Mouse (Mus musculus) liver, adult 10 weeks (tissue): Measurements from ENCODE around the gene Gipc3. TPM values are rescaled to one million over a fixed set of nuclear protein-coding genes. Genes with fewer than 3 reads are reported as not detected.

Experiments
- polyA plus RNA-seq: library from polyadenylated mRNA; stranded (reverse); fragments of 350-450 nt; fragmentation: Illumina TruSeq; extraction: RNeasy Lipid Tissue Mini Kit (QIAGEN cat#74804); gene quantifications from one replicate; pipeline ENCODE4 v1.2.3, GENCODE M21; 2014; ENCODE audit warnings: low read depth, low replicate concordance

The Gipc3 gene
- polyA plus RNA-seq, 1 experiment from 2014 or later = not detected

Other genes starting within 250 kb of the Gipc3 start
- 52.3 TPM for gene Creb3l3, start 244.4 kb downstream of the Gipc3 start, polyA plus RNA-seq
- 3.6 TPM for gene Map2k2, start 237.4 kb downstream of the Gipc3 start, polyA plus RNA-seq
- 6.0 TPM for gene Zbtb7a, start 208.0 kb downstream of the Gipc3 start, polyA plus RNA-seq
- gene Pias4, start 175.3 kb downstream of the Gipc3 start, polyA plus RNA-seq = 0.61 TPM
- 34.4 TPM for gene Eef2, start 166.6 kb downstream of the Gipc3 start, polyA plus RNA-seq
- not detected for gene Dapk3, start 160.3 kb downstream of the Gipc3 start, polyA plus RNA-seq
- not detected for gene 4930442H23Rik, start 159.4 kb downstream of the Gipc3 start, polyA plus RNA-seq
- gene Nmrk2, start 141.2 kb downstream of the Gipc3 start, polyA plus RNA-seq = not detected
- gene Atcay, start 112.4 kb downstream of the Gipc3 start, polyA plus RNA-seq = not detected
- gene Zfr2, start 110.1 kb downstream of the Gipc3 start, polyA plus RNA-seq = not detected
- not detected for gene Matk, start 90.3 kb downstream of the Gipc3 start, polyA plus RNA-seq
- gene Mrpl54, start 76.3 kb downstream of the Gipc3 start, polyA plus RNA-seq = 4.6 TPM
- 1.1 TPM for gene Apba3, start 76.3 kb downstream of the Gipc3 start, polyA plus RNA-seq
- 1.4 TPM for gene Tjp3, start 51.7 kb downstream of the Gipc3 start, polyA plus RNA-seq
- 1.0 TPM for gene Pip5k1c, start 50.3 kb downstream of the Gipc3 start, polyA plus RNA-seq
- 0.24 TPM for gene Cactin, start 22.2 kb downstream of the Gipc3 start, polyA plus RNA-seq
- gene Tbxa2r, start 14.5 kb downstream of the Gipc3 start, polyA plus RNA-seq = not detected
- 4.2 TPM for gene Hmg20b, start 7.2 kb upstream of the Gipc3 start, polyA plus RNA-seq
- gene Mfsd12, start 14.2 kb upstream of the Gipc3 start, polyA plus RNA-seq = 0.24 TPM
- not detected for gene 4930404N11Rik, start 22.6 kb upstream of the Gipc3 start, polyA plus RNA-seq
- 0.34 TPM for gene Fzr1, start 35.2 kb upstream of the Gipc3 start, polyA plus RNA-seq
- gene Dohh, start 41.2 kb upstream of the Gipc3 start, polyA plus RNA-seq = not detected
- not detected for gene Gm48551, start 41.2 kb upstream of the Gipc3 start, polyA plus RNA-seq
- gene Gm48552, start 45.7 kb upstream of the Gipc3 start, polyA plus RNA-seq = not detected
- not detected for gene Smim24, start 49.8 kb upstream of the Gipc3 start, polyA plus RNA-seq
- 14.6 TPM for gene Nfic, start 112.4 kb upstream of the Gipc3 start, polyA plus RNA-seq
- not detected for gene Celf5, start 139.4 kb upstream of the Gipc3 start, polyA plus RNA-seq
- gene Ncln, start 153.1 kb upstream of the Gipc3 start, polyA plus RNA-seq = 1.6 TPM
- not detected for gene S1pr4, start 156.9 kb upstream of the Gipc3 start, polyA plus RNA-seq
- not detected for gene Gna15, start 181.0 kb upstream of the Gipc3 start, polyA plus RNA-seq
- 4.4 TPM for gene Gna11, start 201.9 kb upstream of the Gipc3 start, polyA plus RNA-seq
- 37.6 TPM for gene Aes, start 216.2 kb upstream of the Gipc3 start, polyA plus RNA-seq
- 4.2 TPM for gene Tle2, start 231.3 kb upstream of the Gipc3 start, polyA plus RNA-seq